Mouse (Mus musculus) thymus, adult 2 months (tissue): ENCODE data around the gene Tekt2.

Experiments
- CTCF ChIP-seq: fragments of 200-500 bp; IDR thresholded peaks from 2 replicates; pipeline ENCODE4 v1.5.1; 2012; ENCODE audit warnings: mild to moderate bottlenecking, control low read depth, low read length, moderate library complexity, borderline replicate concordance; ENCODE audit not compliant: control insufficient read depth, poor library complexity, insufficient read depth; ENCODE audit errors: extremely low read depth
- POLR2A ChIP-seq: fragments of 200-500 bp; IDR thresholded peaks from 2 replicates; pipeline ENCODE4 v1.6.1; 2012; ENCODE audit warnings: mild to moderate bottlenecking, low read length, control low read depth, moderate library complexity; ENCODE audit not compliant: control insufficient read depth, poor library complexity, insufficient read depth; ENCODE audit errors: extremely low read depth

DNA sequence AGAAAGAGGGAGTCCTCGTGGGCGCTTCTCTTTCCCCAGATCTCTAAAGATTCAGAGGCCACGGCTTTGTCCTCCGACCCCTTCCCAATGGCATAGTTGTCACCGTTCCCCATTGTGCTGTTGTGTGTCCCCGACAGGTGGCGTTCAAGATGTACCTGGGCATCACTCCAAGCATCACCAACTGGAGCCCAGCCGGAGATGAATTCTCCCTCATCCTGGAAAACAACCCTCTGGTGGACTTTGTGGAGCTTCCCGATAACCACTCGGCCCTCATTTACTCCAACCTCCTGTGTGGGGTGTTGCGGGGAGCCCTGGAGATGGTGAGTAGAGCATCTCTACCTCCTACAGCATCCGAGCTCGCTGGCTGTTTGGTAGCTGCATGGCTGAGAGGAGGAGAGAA, 51.7 kb downstream of the Tekt2 start:
- TF ChIP-seq CTCF (no peak), POLR2A (no peak)
